Comparison of ENCODE assay signal across 20 mouse cellular contexts in the genomic region with DNA sequence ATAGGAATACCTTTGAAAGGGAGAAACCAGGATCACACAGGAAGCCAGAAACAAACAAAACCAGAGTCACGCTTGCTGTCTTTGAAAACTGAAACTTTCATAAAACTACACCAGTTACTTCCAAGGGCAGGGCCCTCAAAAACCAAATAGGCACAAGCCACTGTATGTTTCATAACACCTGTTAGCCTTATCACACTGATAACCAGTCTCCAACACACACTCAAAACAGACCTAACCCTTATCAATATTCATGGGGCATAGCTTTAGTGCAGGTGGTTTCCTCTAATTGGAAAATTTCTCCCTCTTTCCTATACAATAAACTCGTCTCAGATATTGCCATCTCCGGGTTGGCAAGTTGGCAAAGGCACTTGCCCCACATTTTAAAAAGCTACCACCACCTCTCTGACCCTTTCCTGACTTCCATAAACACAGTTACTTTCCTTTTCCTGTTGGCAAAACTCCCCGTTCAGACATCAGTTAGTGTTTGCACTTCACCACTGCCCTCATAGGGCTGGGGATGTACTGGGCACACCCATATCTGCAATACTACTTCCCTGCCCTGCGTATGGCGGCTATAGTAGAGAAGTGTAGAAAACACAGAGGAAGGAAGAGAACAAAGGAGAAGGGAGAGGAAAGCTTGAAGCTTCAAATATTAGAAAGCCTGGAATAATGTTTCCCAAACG.
"Had no signal": no experiment of that assay in that cellular context is flagged by ENCODE, and none has a peak within 500 bp of the region (broad histone marks: within the 10 kb centered on the region; RNA-seq: fewer than 3 reads in every experiment).

No protein-coding gene starts in this region.

- H3K27me3 ChIP-seq: kidney, embryonic 15.5 days; limb, embryonic 13.5 days; liver, embryonic 12.5 days; liver, embryonic 15.5 days; megakaryocyte, embryonic 14.5 days; midbrain, embryonic 13.5 days had no signal

- H3K27ac ChIP-seq: kidney, embryonic 15.5 days; limb, embryonic 10.5 days; limb, embryonic 13.5 days; liver, embryonic 12.5 days; liver, embryonic 15.5 days; midbrain, embryonic 10.5 days; midbrain, embryonic 13.5 days had no signal

- ATAC-seq: liver, embryonic 12.5 days; midbrain, embryonic 13.5 days had no signal

- H3K4me3 ChIP-seq: kidney, embryonic 15.5 days; limb, embryonic 10.5 days; limb, embryonic 13.5 days; liver, embryonic 12.5 days; liver, embryonic 15.5 days; megakaryocyte, embryonic 14.5 days; midbrain, embryonic 10.5 days; midbrain, embryonic 13.5 days; myocyte had no signal

- H3K9me3 ChIP-seq: kidney, embryonic 15.5 days; limb, embryonic 10.5 days; limb, embryonic 13.5 days; liver, embryonic 12.5 days; liver, embryonic 15.5 days; midbrain, embryonic 10.5 days; midbrain, embryonic 13.5 days had no signal

- H3K36me3 ChIP-seq: kidney, embryonic 15.5 days; limb, embryonic 10.5 days; limb, embryonic 13.5 days; liver, embryonic 12.5 days; liver, embryonic 15.5 days; midbrain, embryonic 10.5 days; midbrain, embryonic 13.5 days had no signal

- H3K4me2 ChIP-seq: kidney, embryonic 15.5 days; limb, embryonic 13.5 days; liver, embryonic 12.5 days; liver, embryonic 15.5 days; midbrain, embryonic 13.5 days had no signal

- H3K9ac ChIP-seq: kidney, embryonic 15.5 days; limb, embryonic 13.5 days; liver, embryonic 12.5 days; liver, embryonic 15.5 days; midbrain, embryonic 13.5 days had no signal

- DNase-seq: kidney, adult 11 months; kidney, adult 8-10 months; kidney, postnatal 10 days; kidney, postnatal 36 days; liver; lung, adult 2 months; lung, postnatal 36 days; right cerebral cortex, postnatal 14 days; right cerebral cortex, postnatal 4 days; spleen, adult 18-20 months; thymus, postnatal 25 days had no signal

- H3K4me1 ChIP-seq: limb, embryonic 10.5 days; limb, embryonic 13.5 days; liver, embryonic 12.5 days; liver, embryonic 15.5 days; megakaryocyte, embryonic 14.5 days; midbrain, embryonic 10.5 days had no signal
